Mouse (Mus musculus): ENCODE results near the gene Lonp1.

Lonp1 gene

DNA sequence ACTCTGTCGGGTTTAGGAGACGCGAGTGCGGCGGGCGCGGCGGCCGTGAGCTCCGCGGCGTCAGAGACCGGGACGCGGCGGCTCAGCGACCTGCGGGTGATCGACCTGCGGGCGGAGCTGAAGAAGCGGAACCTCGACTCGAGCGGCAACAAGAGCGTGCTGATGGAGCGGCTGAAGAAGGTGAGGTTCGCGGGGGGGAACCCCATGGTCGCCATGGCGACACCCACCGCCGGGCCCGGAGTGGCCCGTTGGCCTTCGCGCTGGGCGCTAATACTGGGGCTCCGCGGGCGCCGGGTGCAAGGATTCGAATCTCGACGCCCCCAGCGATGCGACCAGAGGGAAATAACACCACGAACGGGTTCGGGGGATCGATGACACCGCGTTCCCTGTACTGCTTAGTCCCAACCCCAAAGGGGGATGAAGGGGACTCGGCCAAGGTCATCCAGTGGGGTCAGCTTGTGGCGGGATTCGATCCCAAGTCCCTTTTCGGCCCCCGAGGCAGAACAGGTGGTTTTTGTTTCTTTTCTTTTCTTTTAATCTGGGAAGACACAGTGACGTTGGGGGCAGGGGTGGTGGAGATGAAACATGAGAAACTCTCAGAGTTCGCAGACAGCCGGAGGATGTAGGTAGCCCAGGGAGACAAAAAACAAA is 41.4 kb downstream of the Lonp1 start:
- DNase-seq: peak in 1 of 2 experiments; percentile 51

DNA sequence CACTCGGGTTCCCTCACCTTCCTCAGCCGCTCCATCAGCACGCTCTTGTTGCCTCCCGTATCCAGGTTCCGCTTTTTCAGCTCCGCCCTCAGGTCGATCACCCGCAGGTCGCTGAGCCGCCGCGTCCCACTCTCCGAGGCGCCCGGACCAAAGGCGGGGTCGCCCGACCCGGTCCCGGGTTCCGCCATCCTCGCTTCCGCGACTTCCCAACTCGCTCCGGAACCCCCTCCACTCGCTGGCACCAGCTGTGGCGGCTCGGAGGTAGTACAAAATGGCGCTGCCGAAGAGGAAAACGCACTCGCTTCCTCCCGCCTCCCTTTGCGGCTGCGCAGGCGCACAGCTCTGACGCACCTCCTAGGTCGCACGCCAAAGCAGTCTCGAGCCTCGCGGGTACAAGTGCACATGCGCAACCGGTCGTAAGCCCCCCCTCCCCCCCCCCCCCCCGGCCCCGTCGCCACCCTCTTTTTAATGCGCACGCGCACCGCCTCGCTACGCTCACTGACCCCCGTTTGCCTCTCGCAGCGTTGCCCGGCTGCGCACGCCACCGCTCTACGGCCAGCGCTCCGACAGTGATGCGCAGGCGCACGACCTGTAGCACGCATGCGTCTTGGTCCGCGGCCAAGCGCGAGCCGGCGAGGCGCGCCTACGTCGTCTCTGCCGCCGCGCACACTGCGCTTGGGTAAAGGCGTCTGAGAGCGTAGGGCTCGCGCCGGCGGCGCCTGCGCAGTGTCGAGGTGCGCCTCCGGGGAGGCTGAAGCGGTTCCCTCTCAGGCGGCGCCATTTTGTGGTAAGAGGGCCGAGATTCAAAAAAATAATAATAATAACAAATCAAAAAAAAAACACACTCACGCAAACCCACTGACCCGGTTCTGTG is 42.2 kb downstream of the Lonp1 start, which contains the start of the genes Safb2 and Safb:
Safb2 (minus strand) TSS at position 329 of the 874 bp plus-strand sequence.
Safb (plus strand) TSS at position 569 of the 874 bp plus-strand sequence.
- peak; percentile 99 for DNase-seq

DNA sequence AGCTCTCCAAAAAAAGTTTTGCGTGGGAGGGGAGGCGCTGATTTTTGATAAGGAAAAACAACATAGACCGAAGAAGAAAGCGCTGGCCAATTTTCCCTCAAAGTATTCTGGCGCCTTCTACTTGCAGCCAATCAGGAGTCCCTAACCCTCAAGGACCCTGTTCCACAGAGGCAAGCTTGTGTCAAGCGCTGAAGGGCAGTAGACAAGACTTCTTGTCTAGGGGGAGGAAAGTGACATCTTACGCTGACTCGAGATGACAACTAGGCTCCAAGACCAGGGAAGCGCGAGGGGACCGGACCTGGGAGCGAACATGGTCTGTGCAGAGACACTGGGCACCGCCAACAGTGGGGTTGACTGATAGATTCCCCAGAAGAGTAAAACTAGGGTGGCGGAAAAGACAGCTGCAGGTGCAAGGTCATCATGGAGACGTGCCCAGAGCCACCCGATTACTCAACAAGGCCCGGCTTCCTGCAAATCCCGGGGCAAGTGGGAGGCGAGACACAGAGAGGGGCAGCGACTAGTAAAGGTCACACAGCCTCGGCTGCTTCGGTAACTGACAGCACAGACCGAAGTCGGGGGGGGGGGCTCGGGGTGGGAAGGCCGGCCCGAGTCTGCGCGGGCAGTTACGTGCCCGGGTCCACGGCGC is 43.0 kb downstream of the Lonp1 start:
- DNase-seq: peak; percentile 58 to 63

DNA sequence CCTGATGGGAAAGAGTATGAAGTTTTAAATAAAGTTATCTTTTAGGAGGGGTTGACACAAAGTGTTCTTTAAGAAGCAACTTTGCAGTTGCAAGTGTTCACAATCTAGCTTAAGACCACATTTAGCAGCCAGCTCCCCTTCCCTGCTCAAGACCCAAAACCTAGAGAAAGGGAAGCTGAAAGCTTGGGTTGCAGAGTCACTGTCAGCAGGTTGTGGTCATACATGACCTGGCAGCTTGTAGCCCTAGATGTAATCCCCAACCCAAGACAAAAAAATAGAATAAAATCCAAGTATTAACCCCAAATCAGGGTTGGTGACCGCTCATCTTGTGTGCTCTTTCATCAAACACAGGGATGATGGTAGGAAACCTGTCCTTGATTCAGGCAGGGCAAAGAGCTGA is 43.6 kb downstream of the Lonp1 start:
- DNase-seq: no peak

DNA sequence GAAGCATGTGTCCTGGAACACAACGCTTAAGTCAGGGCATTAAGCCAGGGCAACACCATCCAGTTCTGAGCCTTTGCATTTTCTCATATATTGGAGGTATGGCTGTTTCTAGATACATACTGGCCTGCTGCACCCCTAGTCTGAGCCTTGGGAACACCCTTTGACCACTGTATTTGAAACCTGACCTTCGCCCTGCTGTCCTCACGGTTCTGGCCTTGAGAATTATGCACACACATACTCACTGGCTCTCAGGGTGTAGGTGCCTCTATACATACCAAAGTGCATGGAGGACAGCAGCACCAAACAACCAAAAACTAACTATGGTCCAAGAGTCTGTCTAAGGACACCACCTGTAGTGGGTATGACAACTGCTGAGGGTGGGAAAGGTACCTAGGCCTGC is 53.7 kb downstream of the Lonp1 start:
- DNase-seq: no peak

DNA sequence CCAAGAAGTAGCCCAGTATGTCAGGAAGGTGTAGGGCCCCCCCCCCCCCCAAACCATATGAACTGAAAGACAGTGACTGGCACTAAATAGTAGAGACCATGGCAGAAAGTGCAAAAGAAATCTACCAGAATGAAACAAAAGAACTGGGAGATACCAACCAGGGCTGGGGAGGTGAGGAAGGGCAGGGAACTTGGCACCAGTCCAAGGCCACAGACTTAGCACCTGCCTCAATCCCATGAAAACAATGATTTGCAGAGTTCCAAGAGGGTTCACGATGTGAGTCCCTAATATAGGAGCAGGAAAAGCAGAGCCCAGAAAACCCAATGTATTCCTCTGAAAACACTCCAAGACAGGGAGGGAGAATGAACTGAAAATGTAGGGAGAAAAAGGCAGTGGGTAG is 54.5 kb downstream of the Lonp1 start:
- DNase-seq: no peak

DNA sequence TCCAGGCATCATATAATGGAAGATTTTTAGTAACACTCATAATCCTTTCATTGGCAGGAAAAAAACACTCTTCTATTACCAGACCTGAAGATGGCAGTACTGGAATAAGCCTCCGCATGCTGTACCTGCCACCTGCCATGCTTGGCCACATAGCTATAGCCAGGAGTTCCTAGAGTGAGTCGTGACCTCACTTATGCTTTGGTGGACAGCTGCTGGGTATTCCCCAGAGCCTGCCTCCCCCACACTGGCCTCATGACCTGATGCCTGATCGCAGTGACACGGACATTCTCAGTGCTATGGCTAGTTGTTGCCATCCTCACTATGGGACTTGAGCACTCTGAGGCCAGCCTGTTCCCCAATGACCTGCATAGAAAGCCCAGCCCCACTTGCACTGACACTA is 56.4 kb downstream of the Lonp1 start:
- DNase-seq: no peak

DNA sequence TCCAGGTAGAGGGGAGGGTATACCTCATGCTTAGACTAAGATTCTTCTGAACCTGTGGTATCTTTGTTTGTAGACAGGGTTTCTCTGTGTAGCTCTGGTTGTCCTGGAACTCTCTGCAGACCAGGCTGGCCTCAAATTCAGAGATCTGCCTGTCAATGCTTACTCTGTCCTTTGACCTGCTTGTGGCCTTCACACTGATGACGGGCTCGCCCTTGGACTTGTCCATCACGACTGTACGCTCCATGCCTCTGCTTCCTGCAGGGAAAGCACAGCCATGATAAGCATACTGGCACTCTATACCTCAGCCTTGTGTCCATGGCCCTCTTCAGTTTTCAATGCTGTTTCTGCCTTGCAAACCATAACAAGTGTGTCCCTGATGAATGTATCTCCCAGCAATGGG is 59.3 kb downstream of the Lonp1 start:
- no peak for DNase-seq

DNA sequence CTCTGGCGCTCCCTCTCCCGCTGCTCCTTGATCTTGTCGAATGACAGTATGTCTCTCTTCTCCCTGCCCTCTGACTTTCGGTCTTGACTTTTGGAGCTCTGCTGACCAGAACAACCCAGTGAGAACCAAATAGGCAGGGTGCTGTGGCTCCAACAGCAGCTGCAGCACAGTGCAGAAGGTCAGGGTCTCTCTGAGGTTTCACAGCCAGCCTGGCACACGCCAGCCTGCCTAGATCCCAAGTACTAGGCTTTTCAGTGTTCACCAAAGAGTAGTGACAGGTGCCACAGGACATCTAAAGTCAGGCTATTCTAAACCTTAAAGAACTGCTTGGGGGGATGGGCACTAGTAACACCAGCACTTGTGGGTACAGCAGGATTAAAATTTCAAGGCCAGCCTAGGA is 59.8 kb downstream of the Lonp1 start:
- DNase-seq: no peak

DNA sequence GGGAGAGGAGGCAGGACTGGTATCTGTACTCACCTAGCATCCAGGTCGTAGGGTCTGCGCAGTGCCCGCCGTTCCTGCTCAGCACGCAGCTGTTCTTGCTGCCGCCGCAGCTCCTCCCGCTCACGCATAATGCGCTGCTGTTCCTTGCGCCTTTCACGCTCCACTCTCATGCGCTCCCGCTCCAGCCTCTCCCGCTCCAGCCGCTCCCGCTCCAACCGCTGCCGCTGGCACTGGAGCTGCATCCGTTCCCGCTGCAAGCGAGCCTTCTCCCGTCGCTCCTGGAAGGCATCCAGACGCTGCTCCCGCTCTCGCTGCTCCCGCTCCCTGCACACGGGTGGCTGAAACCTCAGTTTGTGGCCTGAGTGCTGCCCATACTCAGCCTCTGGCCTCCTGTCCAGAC is 60.4 kb downstream of the Lonp1 start:
- DNase-seq: no peak
